Mouse (Mus musculus): ENCODE measurements at regions not wholly inside any gene's neighbourhood (a gene's known extent, or its start where the extent isn't known, plus 50 kb on each side); places are given as distances from the start of the nearest gene placed in this dataset.

DNA sequence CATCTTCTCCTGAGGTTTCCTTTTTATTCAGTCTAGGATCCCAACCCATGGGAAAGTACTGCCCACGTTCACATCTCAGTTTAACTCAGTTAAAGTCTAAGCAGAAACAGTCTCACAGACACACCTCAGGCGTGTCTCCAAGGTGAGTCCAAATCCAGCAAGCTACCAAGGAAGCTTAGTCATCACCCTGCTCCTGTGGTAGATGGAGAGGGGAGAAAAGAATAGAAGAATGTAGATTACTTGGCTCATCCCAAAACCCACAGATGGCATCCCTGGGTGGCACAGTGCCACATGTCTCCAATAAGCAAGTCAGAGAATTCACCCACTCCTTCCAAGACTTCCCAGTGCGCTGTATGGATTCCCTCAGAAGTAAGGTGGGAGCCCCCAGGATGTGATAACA is 199.2 kb downstream of the Pdcd6ip start:
- 75% methylated on average over 3 of the region's 3 CpGs for WGBS
- no peak for ATAC-seq (ENCODE audit: low read depth)
- Histone ChIP-seq H3K4me2 (ENCODE audit: low read depth, low read length) (no peak overlapping the region), H3K4me3 (ENCODE audit: low read length) (no peak overlapping the region), H3K4me1 (replicated peaks; ENCODE audit: control insufficient read depth, insufficient read depth, low read length) (no peaks in the 10 kb centered on the region), H3K9me3 (ENCODE audit: control insufficient read depth, low read length) (no peaks in the 10 kb centered on the region), H3K27me3 (ENCODE audit: control insufficient read depth, insufficient read depth, low read depth, low read length) (no peaks in the 10 kb centered on the region), H3K9ac (ENCODE audit: low read length) (no peak overlapping the region), H3K27ac (ENCODE audit: low read length) (no peak overlapping the region), H3K36me3 (ENCODE audit: control insufficient read depth, insufficient read depth, low read length) (no peaks in the 10 kb centered on the region)

DNA sequence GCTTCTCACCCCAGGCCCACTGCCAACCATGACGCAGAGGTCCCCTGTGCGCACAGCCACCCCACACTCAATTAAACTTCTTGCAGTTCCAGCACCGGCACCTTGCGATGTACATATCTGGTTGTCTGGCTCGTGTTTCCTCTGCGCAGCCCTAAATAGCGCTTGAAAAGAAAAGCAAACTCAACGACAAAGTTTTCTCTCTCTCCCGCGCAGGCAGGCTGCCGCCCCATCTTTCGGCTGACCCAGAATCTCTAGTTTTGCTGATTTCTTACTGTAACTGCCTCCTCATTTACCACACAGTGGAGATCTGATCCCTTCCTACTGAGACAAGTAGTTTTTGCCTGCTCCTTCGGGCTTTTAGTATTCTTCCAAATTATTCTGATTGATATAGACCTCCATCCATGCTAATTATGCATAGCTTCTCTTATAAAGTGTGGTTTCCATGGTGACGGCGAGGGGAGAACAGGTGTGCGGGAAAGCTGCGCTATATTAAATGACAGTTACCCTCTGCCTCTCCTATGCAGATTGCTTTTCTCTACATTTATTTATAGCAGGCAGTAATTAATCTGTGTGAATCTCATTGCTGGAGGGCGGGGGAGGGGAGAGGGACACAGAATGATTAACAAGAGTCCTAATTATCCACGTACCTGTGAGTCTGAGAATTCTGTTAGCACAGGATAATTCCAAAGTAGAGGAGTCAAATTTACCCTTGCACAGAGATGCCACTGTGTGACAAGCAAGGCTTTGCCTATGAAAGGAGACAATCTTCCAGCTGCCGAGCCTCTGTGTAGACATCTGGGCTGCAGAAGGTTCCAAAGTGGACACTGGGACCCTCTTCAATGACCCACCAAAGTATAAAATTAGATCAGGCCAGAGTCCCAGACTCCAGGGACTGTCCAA is 200.2 kb downstream of the Pdcd6ip start:
- no peaks in the 10 kb centered on the region for H3K4me1 ChIP-seq (replicated peaks; ENCODE audit: control insufficient read depth, insufficient read depth, low read length)
- ATAC-seq (ENCODE audit: low read depth) = no peak
- no peak overlapping the region for H3K4me2 ChIP-seq (ENCODE audit: low read depth, low read length)
- H3K27me3 ChIP-seq (ENCODE audit: control insufficient read depth, insufficient read depth, low read depth, low read length) = no peaks in the 10 kb centered on the region
- no peaks in the 10 kb centered on the region for H3K36me3 ChIP-seq (ENCODE audit: control insufficient read depth, insufficient read depth, low read length)
- WGBS = 77% methylated on average over 20 of the region's 20 CpGs
- H3K9me3 ChIP-seq (ENCODE audit: control insufficient read depth, low read length) = no peaks in the 10 kb centered on the region
- H3K9ac ChIP-seq (ENCODE audit: low read length) = no peak overlapping the region
- H3K27ac ChIP-seq (ENCODE audit: low read length) = no peak overlapping the region
- H3K4me3 ChIP-seq (ENCODE audit: low read length) = no peak overlapping the region

DNA sequence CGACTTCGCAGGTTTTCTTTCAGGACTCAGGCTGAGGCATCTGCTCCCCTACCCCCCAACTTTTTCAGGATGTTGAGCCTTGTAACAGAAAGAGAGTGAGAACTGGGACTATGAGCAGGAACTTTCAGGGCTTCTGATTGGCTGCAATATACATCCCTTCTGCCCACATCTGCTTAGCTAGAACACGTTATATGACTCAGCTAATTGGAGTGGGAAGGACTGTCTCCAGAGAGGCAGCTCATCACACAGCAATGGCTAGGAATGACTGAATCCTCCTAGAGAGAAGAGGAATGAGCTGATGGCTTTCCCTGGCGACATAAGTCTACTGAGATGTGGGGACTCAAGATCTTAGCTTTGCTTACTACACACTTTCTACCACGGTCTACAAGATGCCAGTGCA is 208.8 kb downstream of the Pdcd6ip start:
- no peak overlapping the region for H3K4me2 ChIP-seq (ENCODE audit: low read depth, low read length)
- H3K4me1 ChIP-seq (replicated peaks; ENCODE audit: control insufficient read depth, insufficient read depth, low read length) = no peaks in the 10 kb centered on the region
- H3K9ac ChIP-seq (ENCODE audit: low read length) = no peak overlapping the region
- H3K36me3 ChIP-seq (ENCODE audit: control insufficient read depth, insufficient read depth, low read length) = no peaks in the 10 kb centered on the region
- H3K9me3 ChIP-seq (ENCODE audit: control insufficient read depth, low read length) = no peaks in the 10 kb centered on the region
- no peaks in the 10 kb centered on the region for H3K27me3 ChIP-seq (ENCODE audit: control insufficient read depth, insufficient read depth, low read depth, low read length)
- WGBS = 70% methylated on average over 5 of the region's 5 CpGs
- no peak overlapping the region for H3K27ac ChIP-seq (ENCODE audit: low read length)
- no peak overlapping the region for H3K4me3 ChIP-seq (ENCODE audit: low read length)
- no peak for ATAC-seq (ENCODE audit: low read depth)

DNA sequence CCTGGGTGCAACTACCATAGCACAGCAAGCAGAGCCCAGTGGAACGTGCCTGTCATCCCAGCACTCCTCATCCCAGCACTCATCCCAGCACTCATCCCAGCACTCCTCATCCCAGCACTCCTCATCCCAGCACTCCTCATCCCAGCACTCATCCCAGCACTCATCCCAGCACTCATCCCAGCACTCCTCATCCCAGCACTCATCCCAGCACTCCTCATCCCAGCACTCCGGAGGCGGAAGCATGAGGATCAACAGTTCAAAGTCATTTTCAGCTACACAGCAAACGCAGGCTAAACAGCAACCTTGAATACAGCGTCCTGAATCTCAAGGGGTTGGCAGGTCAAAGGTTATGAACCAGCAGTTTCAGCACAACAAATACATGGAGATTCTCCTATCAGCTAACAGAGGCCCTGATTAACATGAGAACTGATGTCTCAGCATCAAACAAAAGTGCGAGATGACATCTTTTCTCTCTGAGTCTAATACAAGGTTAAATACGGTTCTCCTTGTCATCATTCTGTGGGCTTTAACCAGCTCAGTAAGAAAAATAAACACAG is 211.8 kb downstream of the Pdcd6ip start:
- no peak for ATAC-seq (ENCODE audit: low read depth)
- Histone ChIP-seq H3K27me3 (ENCODE audit: control insufficient read depth, insufficient read depth, low read depth, low read length) (no peaks in the 10 kb centered on the region), H3K9ac (ENCODE audit: low read length) (no peak overlapping the region), H3K4me3 (ENCODE audit: low read length) (no peak overlapping the region), H3K4me2 (ENCODE audit: low read depth, low read length) (no peak overlapping the region), H3K9me3 (ENCODE audit: control insufficient read depth, low read length) (no peaks in the 10 kb centered on the region), H3K4me1 (replicated peaks; ENCODE audit: control insufficient read depth, insufficient read depth, low read length) (no peaks in the 10 kb centered on the region), H3K36me3 (ENCODE audit: control insufficient read depth, insufficient read depth, low read length) (no peaks in the 10 kb centered on the region), H3K27ac (ENCODE audit: low read length) (no peak overlapping the region)
- 55% methylated on average over 7 of the region's 7 CpGs for WGBS

DNA sequence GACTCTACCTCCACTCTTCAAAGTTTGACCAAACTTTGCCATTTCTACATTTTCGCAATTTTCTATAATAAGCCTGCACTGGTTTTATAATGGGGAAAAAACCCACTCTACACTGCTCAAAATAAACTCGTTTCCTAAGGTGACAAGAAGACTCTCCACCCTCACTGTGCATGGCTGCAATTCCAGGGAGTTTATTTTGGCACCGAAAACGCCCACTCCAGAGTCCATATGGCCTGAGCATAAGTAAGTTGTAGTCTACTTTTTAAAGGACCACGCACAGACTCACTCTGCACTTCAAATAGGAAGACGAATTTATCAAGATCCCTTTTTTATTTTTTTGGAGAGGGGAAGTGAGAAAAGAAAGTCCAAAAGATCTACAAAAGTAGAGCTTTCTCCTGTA is 219.4 kb downstream of the Pdcd6ip start:
- 66% methylated on average over 6 of the region's 6 CpGs for WGBS
- Histone ChIP-seq H3K36me3 (ENCODE audit: control insufficient read depth, insufficient read depth, low read length) (no peaks in the 10 kb centered on the region), H3K4me2 (ENCODE audit: low read depth, low read length) (no peak overlapping the region), H3K27ac (ENCODE audit: low read length) (no peak overlapping the region), H3K27me3 (ENCODE audit: control insufficient read depth, insufficient read depth, low read depth, low read length) (no peaks in the 10 kb centered on the region), H3K4me3 (ENCODE audit: low read length) (no peak overlapping the region), H3K9ac (ENCODE audit: low read length) (no peak overlapping the region), H3K9me3 (ENCODE audit: control insufficient read depth, low read length) (no peaks in the 10 kb centered on the region), H3K4me1 (replicated peaks; ENCODE audit: control insufficient read depth, insufficient read depth, low read length) (no peaks in the 10 kb centered on the region)
- ATAC-seq (ENCODE audit: low read depth) = no peak

DNA sequence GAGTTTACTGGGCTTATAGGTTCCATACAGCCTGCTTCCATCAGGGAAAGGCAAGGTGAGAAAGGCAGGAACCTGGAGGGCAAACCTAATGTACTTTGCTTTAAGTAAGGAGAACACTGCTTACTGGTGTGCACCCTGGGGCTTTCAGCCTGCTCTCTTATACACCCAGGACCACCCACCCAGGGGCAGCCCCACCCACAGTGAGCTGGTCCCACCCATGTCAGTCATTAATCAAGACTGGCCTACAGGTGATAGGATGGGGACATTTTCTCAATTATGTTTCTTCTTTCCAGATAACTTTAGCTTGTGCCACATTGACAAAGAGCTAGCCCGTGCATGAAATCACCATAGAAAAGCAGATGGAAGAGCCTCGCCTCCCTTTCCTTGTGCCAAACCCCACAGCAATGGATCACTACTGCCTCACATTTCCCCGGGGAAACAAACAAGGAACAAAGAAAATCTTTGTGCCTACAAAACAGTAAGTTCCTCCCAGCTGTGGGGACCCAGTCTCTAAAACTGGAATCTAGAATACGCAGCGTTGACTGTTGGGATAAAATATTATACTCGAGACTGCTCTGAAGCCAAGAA is 221.5 kb downstream of the Pdcd6ip start:
- ATAC-seq (ENCODE audit: low read depth) = no peak

DNA sequence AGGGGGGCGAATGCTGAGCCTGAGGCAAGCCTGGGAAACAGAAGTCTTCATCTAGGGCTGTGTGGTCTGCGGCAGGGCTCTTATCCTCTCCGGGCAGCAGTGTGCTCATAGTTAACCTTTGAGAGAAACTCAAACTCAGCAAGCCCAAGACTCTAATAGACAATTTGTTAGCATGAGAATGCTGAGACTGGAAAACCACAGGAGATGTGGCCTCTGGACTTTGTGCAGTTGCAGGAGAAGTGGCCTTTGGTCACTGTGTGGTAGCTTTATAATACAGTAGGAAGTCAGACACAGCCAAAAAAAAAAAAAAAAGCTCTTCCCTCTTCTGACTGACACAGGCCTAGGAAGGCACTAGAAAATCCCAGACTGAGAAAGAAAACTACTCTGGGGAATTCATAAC is 228.2 kb downstream of the Pdcd6ip start:
- Histone ChIP-seq H3K4me2 (ENCODE audit: low read depth, low read length) (no peak overlapping the region), H3K27me3 (ENCODE audit: control insufficient read depth, insufficient read depth, low read depth, low read length) (no peaks in the 10 kb centered on the region), H3K36me3 (ENCODE audit: control insufficient read depth, insufficient read depth, low read length) (no peaks in the 10 kb centered on the region), H3K9ac (ENCODE audit: low read length) (no peak overlapping the region), H3K4me3 (ENCODE audit: low read length) (no peak overlapping the region), H3K27ac (ENCODE audit: low read length) (no peak overlapping the region), H3K4me1 (replicated peaks; ENCODE audit: control insufficient read depth, insufficient read depth, low read length) (no peaks in the 10 kb centered on the region), H3K9me3 (ENCODE audit: control insufficient read depth, low read length) (no peaks in the 10 kb centered on the region)
- 81% methylated on average over 3 of the region's 3 CpGs for WGBS
- no peak for ATAC-seq (ENCODE audit: low read depth)

More for the DNA sequence above, 221.5 kb downstream of the Pdcd6ip start:
- Histone ChIP-seq H3K27me3 (ENCODE audit: control insufficient read depth, insufficient read depth, low read depth, low read length) (no peaks in the 10 kb centered on the region), H3K27ac (ENCODE audit: low read length) (no peak overlapping the region), H3K36me3 (ENCODE audit: control insufficient read depth, insufficient read depth, low read length) (no peaks in the 10 kb centered on the region), H3K4me3 (ENCODE audit: low read length) (no peak overlapping the region), H3K9me3 (ENCODE audit: control insufficient read depth, low read length) (no peaks in the 10 kb centered on the region), H3K4me1 (replicated peaks; ENCODE audit: control insufficient read depth, insufficient read depth, low read length) (no peaks in the 10 kb centered on the region), H3K9ac (ENCODE audit: low read length) (no peak overlapping the region), H3K4me2 (ENCODE audit: low read depth, low read length) (no peak overlapping the region)
- 86% methylated on average over 6 of the region's 6 CpGs for WGBS

DNA sequence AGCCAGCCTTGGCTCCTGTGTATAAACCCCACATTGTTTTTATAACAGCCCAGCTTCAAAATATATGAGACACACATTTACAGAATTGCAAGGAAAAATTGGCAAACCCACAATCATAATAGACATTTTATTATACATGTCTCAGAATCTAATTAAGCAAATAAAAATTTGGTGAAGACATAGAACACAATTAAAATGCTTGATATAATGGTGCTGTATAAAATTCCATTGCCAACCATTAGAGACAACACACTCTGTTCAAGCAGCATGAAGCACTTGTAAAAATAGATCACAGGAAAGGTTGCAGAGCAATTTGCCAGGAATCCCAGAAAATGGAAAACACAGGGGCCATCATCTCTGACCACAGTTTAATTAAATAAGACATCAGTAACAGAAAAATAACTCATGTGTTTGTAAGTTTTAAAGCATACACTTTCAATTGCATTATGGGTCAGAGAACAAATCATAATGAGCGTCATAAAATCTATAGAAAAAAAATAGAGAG is 229.2 kb downstream of the Pdcd6ip start:
- H3K4me3 ChIP-seq (ENCODE audit: low read length) = no peak overlapping the region
- WGBS = 91% methylated on average over 1 of the region's 1 CpGs
- no peak overlapping the region for H3K4me2 ChIP-seq (ENCODE audit: low read depth, low read length)
- H3K27me3 ChIP-seq (ENCODE audit: control insufficient read depth, insufficient read depth, low read depth, low read length) = no peaks in the 10 kb centered on the region
- H3K9me3 ChIP-seq (ENCODE audit: control insufficient read depth, low read length) = no peaks in the 10 kb centered on the region
- no peak overlapping the region for H3K27ac ChIP-seq (ENCODE audit: low read length)
- no peak overlapping the region for H3K9ac ChIP-seq (ENCODE audit: low read length)
- H3K4me1 ChIP-seq (replicated peaks; ENCODE audit: control insufficient read depth, insufficient read depth, low read length) = no peaks in the 10 kb centered on the region
- no peaks in the 10 kb centered on the region for H3K36me3 ChIP-seq (ENCODE audit: control insufficient read depth, insufficient read depth, low read length)
- ATAC-seq (ENCODE audit: low read depth) = no peak

DNA sequence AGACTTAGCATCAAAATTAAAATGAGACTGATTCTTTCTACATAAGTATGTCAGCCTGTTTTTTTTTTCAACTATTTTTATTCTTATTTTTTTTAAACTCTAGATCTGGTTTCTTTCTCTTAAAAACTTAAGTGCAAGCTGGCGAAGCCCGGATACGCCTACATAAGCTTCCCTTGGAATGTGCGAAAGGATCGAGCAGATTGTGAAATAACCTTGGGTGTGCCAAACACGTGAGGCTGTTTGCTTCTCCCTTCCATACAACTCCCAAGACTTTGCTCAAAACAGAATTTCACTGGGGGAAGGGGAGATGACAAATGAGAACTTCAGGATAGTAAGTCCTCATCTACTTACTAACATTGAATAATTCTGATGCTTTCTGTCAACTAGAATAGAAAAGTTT is 236.3 kb downstream of the Pdcd6ip start:
- no peak overlapping the region for H3K4me3 ChIP-seq (ENCODE audit: low read length)
- no peak overlapping the region for H3K4me2 ChIP-seq (ENCODE audit: low read depth, low read length)
- 74% methylated on average over 6 of the region's 6 CpGs for WGBS
- no peak for ATAC-seq (ENCODE audit: low read depth)
- no peak overlapping the region for H3K9ac ChIP-seq (ENCODE audit: low read length)
- no peaks in the 10 kb centered on the region for H3K36me3 ChIP-seq (ENCODE audit: control insufficient read depth, insufficient read depth, low read length)
- H3K4me1 ChIP-seq (replicated peaks; ENCODE audit: control insufficient read depth, insufficient read depth, low read length) = no peaks in the 10 kb centered on the region
- no peak overlapping the region for H3K27ac ChIP-seq (ENCODE audit: low read length)
- H3K27me3 ChIP-seq (ENCODE audit: control insufficient read depth, insufficient read depth, low read depth, low read length) = no peaks in the 10 kb centered on the region
- no peaks in the 10 kb centered on the region for H3K9me3 ChIP-seq (ENCODE audit: control insufficient read depth, low read length)
